Mouse (Mus musculus) liver, embryonic 13.5 days (tissue): Measurements from ENCODE around the gene Kctd3. TPM values are rescaled to one million over a fixed set of nuclear protein-coding genes. Genes with fewer than 3 reads are reported as not detected.

Source experiments
- ATAC-seq: fragments of 200-750 bp; cut with Nextera tagmentation; 2 replicates; pipeline ENCODE4 v1.8.0; 2017; ENCODE audit warnings: low read depth, mild to moderate bottlenecking, moderate number of reproducible peaks, moderate library complexity
- DNase-seq: peaks from one replicate; pipeline ENCODE4 v3.0.0; 2022
- H3K27ac ChIP-seq: fragments of 300-500 bp; sonication (generic); 2 replicates; pipeline ENCODE4 v1.5.1; 2015; ENCODE audit warnings: moderate library complexity, mild to moderate bottlenecking, inconsistent platforms
- H3K27me3 ChIP-seq: fragments of 300-500 bp; sonication (generic); 2 replicates; pipeline ENCODE4 v1.6.1; 2015; ENCODE audit warnings: mild to moderate bottlenecking, inconsistent platforms
- H3K36me3 ChIP-seq: fragments of 300-500 bp; sonication (generic); 2 replicates; pipeline ENCODE4 v1.6.1; 2015; ENCODE audit warnings: mild to moderate bottlenecking, inconsistent platforms
- H3K4me1 ChIP-seq: fragments of 300-500 bp; sonication (generic); replicated peaks from 2 replicates; pipeline ENCODE4 v1.6.1; 2015; ENCODE audit warnings: inconsistent platforms
- H3K4me2 ChIP-seq: fragments of 300-500 bp; sonication (generic); 2 replicates; pipeline ENCODE4 v1.6.1; 2015; ENCODE audit warnings: inconsistent platforms, mild to moderate bottlenecking, moderate library complexity
- H3K4me3 ChIP-seq: fragments of 300-500 bp; sonication (generic); replicated peaks from 2 replicates; pipeline ENCODE4 v1.5.1; 2015; ENCODE audit warnings: mild to moderate bottlenecking, inconsistent platforms
- H3K9ac ChIP-seq: fragments of 300-500 bp; sonication (generic); 2 replicates; pipeline ENCODE4 v1.6.1; 2015; ENCODE audit warnings: mild to moderate bottlenecking, inconsistent platforms
- H3K9me3 ChIP-seq: fragments of 300-500 bp; sonication (generic); replicated peaks from 2 replicates; pipeline ENCODE4 v1.6.1; 2016; ENCODE audit warnings: inconsistent platforms
- WGBS: fragments of 180-500 bp; shearing (Covaris S2); methylation state at CpG from one replicate; pipeline ENCODE4 v1.1.7; 2015; ENCODE audit not compliant: insufficient replicate concordance; 5-methylcytosine and 5-hydroxymethylcytosine counted together
- polyA plus RNA-seq: library from polyadenylated mRNA; unstranded; fragments of >200 nt; fragmentation: Nextera tagmentation; extraction: Ambion mirVana; gene quantifications from 2 replicates; pipeline ENCODE4 v1.2.1, GENCODE M21; 2015

Gene Kctd3
- polyA plus RNA-seq, 1 experiment from 2014 or later = 10.2 TPM

GRCm38 (mm10) chr1:188948276-188948675, 59.4 kb downstream of the Kctd3 start:
- Histone ChIP-seq H3K27me3 (no peaks in the 10 kb centered on the region), H3K9me3 (no peaks in the 10 kb centered on the region), H3K9ac (no peak overlapping the region), H3K27ac (no peak overlapping the region), H3K4me2 (no peak overlapping the region), H3K4me1 (peaks cover 16% of the 10 kb centered on the region), H3K4me3 (no peak overlapping the region), H3K36me3 (no peaks in the 10 kb centered on the region)
- DNase-seq (no peak), ATAC-seq (0 out of 2 replicates have a peak, but pooled peaks have one; percentile 24)
- 66% methylated on average over 9 of the region's 9 CpGs for WGBS

GRCm38 (mm10) chr1:188947794-188948193, 59.8 kb downstream of the Kctd3 start:
- H3K4me2 ChIP-seq = no peak overlapping the region
- no peaks in the 10 kb centered on the region for H3K27me3 ChIP-seq
- H3K4me1 ChIP-seq = peaks cover 16% of the 10 kb centered on the region
- no peak overlapping the region for H3K27ac ChIP-seq
- no peaks in the 10 kb centered on the region for H3K9me3 ChIP-seq
- 39% methylated on average over 5 of the region's 5 CpGs for whole genome bisulfite sequencing
- H3K36me3 ChIP-seq = no peaks in the 10 kb centered on the region
- no peak overlapping the region for H3K4me3 ChIP-seq
- DNase-seq (peak; percentile 17), ATAC-seq (0 out of 2 replicates have a peak, but pooled peaks have one; percentile 10)
- H3K9ac ChIP-seq = no peak overlapping the region

GRCm38 (mm10) chr1:188946849-188947248, 60.8 kb downstream of the Kctd3 start:
- Histone ChIP-seq H3K4me1 (peaks cover 16% of the 10 kb centered on the region), H3K9ac (no peak overlapping the region), H3K27ac (no peak overlapping the region), H3K4me3 (no peak overlapping the region), H3K36me3 (no peaks in the 10 kb centered on the region), H3K4me2 (no peak overlapping the region), H3K27me3 (no peaks in the 10 kb centered on the region), H3K9me3 (no peaks in the 10 kb centered on the region)
- 83% methylated on average over 11 of the region's 11 CpGs for WGBS
- ATAC-seq (peak; percentile 37), DNase-seq (no peak)

- H3K4me3 ChIP-seq = no peak overlapping the region
- 15% methylated on average over 8 of the region's 8 CpGs for WGBS
- ATAC-seq (no peak), DNase-seq (no peak)
- peaks cover 16% of the 10 kb centered on the region for H3K4me1 ChIP-seq
- H3K9me3 ChIP-seq = no peaks in the 10 kb centered on the region
- H3K4me2 ChIP-seq = no peak overlapping the region
- no peak overlapping the region for H3K27ac ChIP-seq
- no peaks in the 10 kb centered on the region for H3K27me3 ChIP-seq
- H3K9ac ChIP-seq = no peak overlapping the region
- H3K36me3 ChIP-seq = no peaks in the 10 kb centered on the region
These were observed 62.3 kb downstream of the Kctd3 start for GRCm38 (mm10) chr1:188945326-188945725.

- DNase-seq (no peak), ATAC-seq (no peak)
- 0 out of 2 replicates have a peak, but pooled peaks cover 4% of the 10 kb centered on the region for H3K9me3 ChIP-seq
- H3K9ac ChIP-seq = no peak overlapping the region
- H3K36me3 ChIP-seq = no peaks in the 10 kb centered on the region
- no peaks in the 10 kb centered on the region for H3K4me1 ChIP-seq
- no peak overlapping the region for H3K27ac ChIP-seq
- no peaks in the 10 kb centered on the region for H3K27me3 ChIP-seq
- 79% methylated on average over 14 of the region's 14 CpGs for WGBS
- H3K4me2 ChIP-seq = no peak overlapping the region
- H3K4me3 ChIP-seq = no peak overlapping the region
These were observed 70.3 kb downstream of the Kctd3 start for GRCm38 (mm10) chr1:188937246-188937780.
